Mouse (Mus musculus) frontal cortex, postnatal 36 days (tissue): ENCODE results near the gene St13.

ENCODE experiments used
- DNase-seq, 2 experiments: peaks; one replicate each; pipeline ENCODE4 v3.0.0; 2022; ENCODE audit warnings: low spot score in 2 of 2

Gene St13

DNA sequence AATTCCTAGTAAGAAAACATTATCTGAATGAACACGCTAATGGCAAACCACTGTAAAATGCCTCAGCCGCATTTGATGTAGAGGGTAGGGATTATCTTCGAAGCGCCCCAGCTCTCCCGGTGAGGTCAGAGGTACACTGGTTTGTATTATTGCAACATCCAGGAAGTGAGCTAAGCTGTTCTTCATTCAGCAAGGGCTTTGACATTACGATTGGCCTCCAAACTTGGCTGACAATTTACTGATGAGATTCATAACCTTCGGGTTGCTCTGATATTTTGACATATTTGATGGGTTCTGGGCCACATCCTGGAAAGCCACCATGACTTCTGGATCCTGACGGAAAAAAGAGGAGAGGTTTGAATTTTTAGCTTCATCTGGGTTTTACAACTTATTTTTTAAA, 34.6 kb downstream of the St13 start:
- no peak for DNase-seq

DNA sequence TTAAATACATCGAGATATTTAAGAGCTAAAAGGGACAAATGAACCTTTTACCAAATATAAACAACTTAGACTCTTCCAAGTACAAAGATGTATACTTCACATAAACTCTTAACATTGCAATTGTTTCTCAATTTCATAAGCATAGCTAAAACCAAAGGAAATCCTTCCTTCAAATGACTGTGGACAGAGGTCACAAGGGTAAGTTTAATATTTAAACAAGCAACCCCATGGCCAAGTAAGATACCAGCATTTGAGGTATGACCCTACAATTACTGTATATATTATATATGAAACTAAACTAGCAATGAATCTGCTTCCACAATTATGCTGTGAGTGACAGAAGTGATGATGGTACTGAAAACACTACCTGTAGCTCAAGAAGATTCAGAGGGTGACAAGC, 35.6 kb downstream of the St13 start:
- DNase-seq, result no peak

DNA sequence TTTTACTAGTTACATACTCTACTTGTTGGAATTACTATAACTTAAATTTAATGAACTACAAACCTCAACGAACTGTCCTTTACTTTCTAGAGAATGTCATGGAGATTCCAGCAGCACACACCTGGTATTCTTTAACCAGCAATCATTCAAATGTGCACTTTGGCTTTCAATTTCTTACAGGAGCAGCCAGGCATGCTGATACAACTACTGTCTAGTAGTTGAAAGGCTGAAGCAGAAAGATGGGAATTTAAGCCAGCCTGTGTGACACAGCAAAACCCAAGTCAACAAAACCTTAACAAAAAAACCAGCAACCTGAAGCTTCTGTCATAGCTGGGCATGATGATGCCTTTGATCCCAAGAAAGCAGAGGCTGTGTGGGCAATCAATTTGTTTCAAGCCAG, 37.4 kb downstream of the St13 start:
- no peak for DNase-seq

DNA sequence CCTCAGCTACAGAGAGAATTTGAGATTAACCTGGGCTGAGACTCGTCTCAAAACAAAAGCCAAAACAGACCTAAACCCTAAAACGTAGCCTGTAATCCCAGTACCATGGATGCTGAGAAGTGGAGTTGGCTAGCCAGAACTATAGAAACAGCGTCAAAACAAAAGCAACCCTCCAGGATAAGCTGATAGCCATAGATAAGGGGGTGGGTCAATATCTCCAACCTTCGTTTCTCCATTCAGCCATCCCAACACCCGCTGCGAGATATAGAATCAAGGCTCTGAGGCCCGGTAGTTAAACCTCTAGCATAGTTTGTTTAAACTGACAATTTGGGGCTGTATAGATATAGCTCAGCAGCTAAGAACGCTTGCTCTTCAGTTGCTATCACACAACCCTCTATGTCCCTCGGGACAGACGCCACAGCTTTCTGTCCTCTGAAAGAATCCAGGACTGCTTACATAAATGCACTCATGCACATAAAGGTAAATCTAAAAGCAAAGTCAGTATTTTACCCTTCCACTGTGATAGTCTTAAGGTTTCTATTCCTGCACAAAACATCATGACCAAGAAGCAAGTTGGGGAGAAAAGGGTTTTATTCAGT, 38.4 kb downstream of the St13 start:
- no peak for DNase-seq

- no peak for DNase-seq
Measured at GRCm38 (mm10) chr15:81361022-81361404, 38.9 kb downstream of the St13 start.

GRCm38 (mm10) chr15:81360345-81361021, 39.4 kb downstream of the St13 start, which contains the start of gene Slc25a17:
TSS of gene Slc25a17 (minus strand) at chr15:81360812.
- DNase-seq, result peak; percentile 90 to 91

DNA sequence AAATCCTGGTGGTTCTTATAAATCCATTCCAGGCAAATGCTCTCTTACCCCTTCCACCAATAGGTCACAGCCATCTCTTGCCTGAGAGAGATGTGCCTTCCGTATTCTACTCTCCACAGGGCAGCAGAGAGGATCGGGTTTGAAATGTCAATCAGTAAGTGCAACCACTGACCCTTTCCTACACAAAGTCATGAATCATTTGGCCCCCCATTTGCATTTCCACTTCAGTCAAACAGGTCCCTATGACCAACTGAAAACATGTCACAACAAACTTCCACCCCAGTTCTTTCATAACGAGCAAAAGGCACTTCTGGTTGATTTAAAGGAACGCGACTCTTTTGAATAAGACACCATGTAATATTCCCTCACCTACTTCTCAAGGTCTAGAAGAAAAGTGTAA, 40.5 kb downstream of the St13 start:
- DNase-seq, result no peak

DNA sequence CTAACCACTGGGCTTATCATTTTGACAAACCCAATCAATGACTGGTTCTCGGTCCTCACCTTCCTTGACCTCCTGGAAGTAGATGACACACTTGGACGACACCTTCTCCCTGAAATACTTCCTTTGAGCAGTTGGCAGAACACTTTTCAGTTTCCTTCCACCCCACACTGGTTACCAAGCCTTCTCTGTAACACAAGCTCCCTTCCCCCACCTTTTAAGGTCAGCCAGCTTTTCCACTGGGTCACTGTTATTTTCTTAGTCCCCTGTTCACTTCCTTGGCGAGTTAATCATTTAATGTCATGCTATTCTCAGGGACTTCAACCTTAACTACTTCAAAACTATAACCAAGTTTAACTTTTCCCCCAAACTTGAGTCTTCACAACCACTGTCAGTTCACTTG, 40.9 kb downstream of the St13 start:
- no peak for DNase-seq

DNA sequence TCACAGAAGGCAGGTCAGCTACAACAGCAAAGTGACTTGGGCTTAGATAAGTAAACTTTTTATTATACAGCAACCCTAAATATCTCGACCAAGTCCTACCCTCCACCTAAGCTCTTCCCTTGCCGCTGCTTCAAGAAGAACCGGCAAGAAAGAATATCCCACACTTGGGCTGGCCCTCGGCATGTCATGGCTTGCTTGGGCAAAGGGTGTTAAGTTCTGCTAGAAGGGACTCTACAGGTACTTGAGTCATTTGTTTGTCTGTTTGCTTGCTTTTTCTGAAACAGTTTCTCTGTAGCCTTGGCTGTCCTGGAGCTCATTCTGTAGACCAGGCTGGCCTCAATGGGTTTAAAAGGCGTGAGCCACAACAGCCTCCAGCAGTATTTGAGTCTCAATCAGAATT, 42.9 kb downstream of the St13 start:
- no peak for DNase-seq

GRCm38 (mm10) chr15:81355146-81355761, 44.6 kb downstream of the St13 start:
- DNase-seq, result no peak

DNA sequence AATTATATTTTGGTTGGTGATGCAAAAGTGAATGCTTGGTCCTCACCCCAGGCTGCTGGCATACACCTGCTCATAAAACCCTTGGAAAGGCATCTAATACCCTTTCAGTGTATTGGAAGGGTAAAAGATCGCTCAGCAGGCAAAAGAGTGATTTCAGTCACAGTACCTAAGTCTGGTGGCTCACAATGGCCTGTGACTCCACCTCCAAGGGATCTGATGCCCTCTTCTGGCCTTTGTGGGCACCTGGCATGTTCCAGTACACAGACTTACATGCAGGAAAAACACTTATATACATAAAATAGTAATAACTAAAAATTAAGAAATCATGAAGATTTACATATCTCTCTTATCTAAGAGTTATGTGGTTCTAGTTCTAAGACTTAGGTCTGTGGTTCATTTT, 47.2 kb downstream of the St13 start:
- no peak for DNase-seq

- no peak for DNase-seq
Measured at GRCm38 (mm10) chr15:81350401-81350800, 49.5 kb downstream of the St13 start.

DNA sequence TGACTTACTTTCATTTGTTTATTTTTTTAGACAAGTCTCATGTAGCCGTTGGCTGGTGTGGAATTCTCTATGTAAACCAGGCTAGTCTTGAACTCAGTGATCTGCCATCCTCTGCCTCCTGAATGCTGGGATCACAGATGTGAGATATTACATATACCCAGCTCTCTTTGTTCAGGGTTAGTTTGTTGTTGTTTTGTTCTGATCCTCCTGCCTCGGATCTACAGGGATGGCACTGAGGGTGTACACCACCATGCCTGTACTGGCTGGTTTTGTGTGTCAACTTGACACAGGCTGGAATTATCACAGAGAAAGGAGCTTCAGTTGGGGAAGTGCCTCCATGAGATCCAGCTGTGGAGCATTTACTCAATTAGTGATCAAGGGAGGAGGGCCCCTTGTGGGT, 51.5 kb downstream of the St13 start:
- DNase-seq, result no peak

DNA sequence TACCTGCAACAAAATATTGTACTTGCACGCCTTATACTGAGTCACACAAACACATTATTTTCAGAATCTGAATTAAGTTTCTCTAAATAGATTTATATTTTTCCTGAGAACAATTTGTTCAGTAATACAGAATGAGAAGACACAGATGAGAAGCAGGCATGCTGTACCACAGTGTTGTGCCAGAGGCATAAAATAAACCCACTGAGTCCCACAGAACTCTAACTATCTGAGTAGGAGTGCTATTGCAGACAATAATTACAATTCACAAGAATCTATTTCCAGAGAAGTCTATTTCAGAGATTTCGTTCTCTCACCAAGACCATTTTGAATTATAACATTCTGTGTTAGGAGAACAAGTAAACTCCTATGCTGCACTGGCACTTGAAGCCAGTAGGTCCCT, 52.4 kb downstream of the St13 start:
- peak in 1 of 2 experiments; percentile 53 for DNase-seq

GRCm38 (mm10) chr15:81341426-81341825, 58.5 kb downstream of the St13 start:
- DNase-seq, result peak in 1 of 2 experiments; percentile 45

- DNase-seq, result no peak
Measured at GRCm38 (mm10) chr15:81339158-81339557, 60.7 kb downstream of the St13 start.

DNA sequence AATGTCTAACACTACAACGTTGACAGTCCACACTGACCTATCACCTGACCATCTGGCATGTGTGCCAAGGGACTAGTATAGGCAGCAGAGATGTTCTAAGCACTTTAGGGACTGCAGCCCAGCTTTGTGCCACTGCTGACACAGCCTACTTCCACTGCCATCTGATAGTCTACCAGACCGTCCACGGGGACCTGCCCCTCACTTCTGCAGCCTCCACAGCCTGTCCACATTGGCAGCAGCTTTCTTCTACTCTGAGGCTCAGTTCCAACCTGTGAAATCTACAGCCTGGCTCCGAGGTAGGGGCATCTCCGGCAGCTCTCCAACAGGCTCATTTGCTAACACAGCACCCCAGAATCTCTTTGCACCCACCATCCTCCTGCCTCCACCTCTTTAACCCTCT, 63.4 kb downstream of the St13 start:
- peak in 1 of 2 experiments; percentile 30 for DNase-seq

- no peak for DNase-seq
Measured at GRCm38 (mm10) chr15:81332517-81332916, 67.4 kb downstream of the St13 start.

GRCm38 (mm10) chr15:81330816-81331433, 69.0 kb downstream of the St13 start:
- DNase-seq, result no peak

DNA sequence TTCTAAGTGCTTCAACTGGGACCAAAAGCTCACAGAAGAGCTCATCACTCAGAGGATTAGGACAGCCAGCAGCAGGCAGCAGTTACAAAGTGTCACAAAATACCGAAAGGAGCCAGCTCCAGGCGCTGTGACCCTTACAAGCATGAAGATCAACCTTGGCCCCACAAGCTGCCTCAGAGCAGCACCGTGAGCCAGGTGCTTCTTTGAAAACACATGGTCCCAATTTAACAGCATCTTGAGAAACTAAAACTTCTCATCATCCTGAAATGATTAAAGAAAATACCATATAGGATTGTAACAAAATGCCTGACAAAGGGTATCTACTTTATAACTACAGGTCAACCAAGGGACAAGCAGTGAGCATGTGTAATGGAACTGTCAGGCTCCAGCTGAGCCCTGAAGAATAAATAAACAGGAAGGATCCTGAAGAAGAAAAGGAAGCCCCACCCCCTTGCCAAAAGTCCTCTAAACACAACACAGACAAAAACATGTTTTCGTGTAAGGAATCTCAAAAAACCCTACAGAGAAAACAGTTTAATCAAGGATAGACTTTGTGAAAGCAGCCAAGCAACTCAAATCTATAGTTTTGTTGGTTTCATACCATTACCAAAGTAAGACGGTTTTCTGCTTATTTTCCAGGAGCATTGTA, 70.0 kb downstream of the St13 start:
- DNase-seq, result no peak

DNA sequence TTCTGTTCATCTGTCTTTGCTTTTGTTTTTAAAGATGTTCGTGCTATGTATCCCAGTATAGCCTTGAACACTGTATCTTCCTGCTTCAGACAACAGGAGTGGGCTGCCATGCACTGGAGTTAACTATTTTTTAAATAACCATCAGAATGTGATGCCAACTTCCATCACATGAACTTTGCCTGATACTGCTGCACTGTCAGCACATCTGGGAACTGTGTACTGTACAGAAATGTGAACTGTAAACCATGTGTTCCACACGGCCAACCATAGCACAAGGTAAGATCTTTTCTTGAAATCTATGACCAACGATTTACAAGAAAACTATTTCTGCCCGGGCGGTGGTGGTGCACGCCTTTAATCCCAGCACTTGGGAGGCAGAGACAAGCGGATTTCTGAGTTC, 72.4 kb downstream of the St13 start:
- DNase-seq, result no peak

DNA sequence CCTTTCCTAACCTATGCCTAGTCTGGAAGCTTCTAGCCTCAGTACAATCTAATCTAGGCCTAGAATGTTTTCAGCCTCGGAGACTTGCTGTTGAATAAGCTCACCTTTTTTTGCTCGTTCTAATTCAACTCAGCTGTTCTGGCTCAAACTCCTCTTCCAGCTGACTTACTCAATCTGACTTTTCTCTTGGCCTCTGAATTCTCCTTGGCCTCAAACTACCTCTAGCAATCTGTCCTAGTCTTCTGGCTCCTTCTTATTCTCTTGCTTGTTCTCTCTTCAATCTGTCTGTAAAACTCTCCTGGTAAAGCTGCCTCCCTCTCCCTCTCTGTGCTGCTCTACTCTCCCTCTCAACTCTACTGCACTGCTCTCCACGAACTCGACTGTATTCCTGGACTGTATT, 74.9 kb downstream of the St13 start:
- DNase-seq, result no peak
